Mouse (Mus musculus): ENCODE results near the gene Fam185a.

- no peak for TF ChIP-seq GATA1 (IDR thresholded peaks at IDR 0.05; ENCODE audit: borderline replicate concordance, low read length)
- TF ChIP-seq FLI1 (IDR thresholded peaks at IDR 0.05; ENCODE audit: low read length) = no peak
Observed at GRCm38 (mm10) chr5:21496321-21496720, 71.6 kb downstream of the Fam185a start.

Measured in megakaryocyte, embryonic 14.5 days (primary cell).